Mouse (Mus musculus) lung, adult 2 months (tissue): ENCODE measurements at regions not wholly inside any gene's neighbourhood (a gene's known extent, or its start where the extent isn't known, plus 50 kb on each side); places are given as distances from the start of the nearest gene placed in this dataset.

ENCODE experiments used
- CTCF ChIP-seq: fragments of 200-500 bp; IDR thresholded peaks from 2 replicates; pipeline ENCODE4 v1.5.1; 2011; ENCODE audit warnings: mild to moderate bottlenecking, low read length, control low read depth; ENCODE audit not compliant: insufficient read depth
- POLR2A ChIP-seq: fragments of 200-500 bp; IDR thresholded peaks from 2 replicates; pipeline ENCODE4 v1.6.1; 2011; ENCODE audit warnings: low read depth, mild to moderate bottlenecking, control low read depth, low read length, borderline replicate concordance; ENCODE audit errors: extremely low read depth

- TF ChIP-seq CTCF (no peak), POLR2A (no peak)
These were observed 178.6 kb upstream of the Map3k1 start for GRCm38 (mm10) chr13:111987420-111987819.
